Mouse (Mus musculus): ENCODE measurements around the gene Gm9903. TPM values are rescaled to one million over a fixed set of nuclear protein-coding genes. Genes with fewer than 3 reads are reported as not detected.

Gm9903 gene
- total RNA-seq, 2 experiments from 2014 or later: 0.90 to 0.98 TPM

DNA sequence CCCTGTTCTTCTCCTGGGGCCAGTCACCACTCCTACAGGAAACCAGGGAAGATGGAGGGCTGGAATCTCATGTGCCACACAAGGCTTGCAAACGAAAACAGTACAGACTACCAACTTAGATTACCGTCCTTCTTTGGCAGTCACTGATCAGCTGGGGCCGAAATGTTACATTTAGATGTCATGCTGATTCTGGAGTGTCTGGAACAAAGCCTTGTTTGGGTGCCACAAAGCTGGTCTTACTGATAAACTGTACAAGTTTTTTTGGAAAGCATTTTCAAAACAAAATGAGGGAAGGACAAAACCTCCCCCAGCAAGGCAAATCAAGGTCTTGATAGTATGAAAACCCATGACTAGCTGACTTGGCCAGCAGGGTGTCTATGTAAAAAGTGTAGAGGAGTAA lies 6.0 kb upstream of the Gm9903 start:
- no peak for TF ChIP-seq CTCF (conservative IDR thresholded peaks at IDR 0.05)
- H3K27ac ChIP-seq: no peak overlapping the region
- DNase-seq (ENCODE audit: low spot score in 2 of 2): no peak
- H3K4me3 ChIP-seq: no peak overlapping the region

DNA sequence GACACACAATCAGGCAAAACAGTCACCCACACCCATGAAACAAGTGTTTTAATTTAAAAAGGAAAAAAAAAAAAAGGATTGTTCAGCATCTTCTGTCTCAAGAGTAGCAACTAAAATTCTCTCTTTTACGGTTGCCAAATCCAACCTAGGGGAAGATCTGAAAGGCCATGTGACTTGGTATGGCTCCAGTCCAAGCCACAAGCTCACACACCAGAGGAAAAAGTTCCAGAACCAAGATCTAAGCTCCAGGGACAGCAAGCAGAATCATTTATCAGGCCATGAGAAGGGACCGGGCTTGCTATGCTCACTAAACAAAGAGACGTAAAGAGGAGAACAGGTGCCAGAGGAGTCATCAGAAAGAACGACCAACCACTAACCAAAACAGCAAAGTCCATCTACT lies 1.8 kb upstream of the Gm9903 start:
- no peak overlapping the region for H3K27ac ChIP-seq
- no peak for TF ChIP-seq CTCF (conservative IDR thresholded peaks at IDR 0.05)
- DNase-seq (ENCODE audit: low spot score in 2 of 2): no peak
- peak overlapping the region; percentile 73 for H3K4me3 ChIP-seq

DNA sequence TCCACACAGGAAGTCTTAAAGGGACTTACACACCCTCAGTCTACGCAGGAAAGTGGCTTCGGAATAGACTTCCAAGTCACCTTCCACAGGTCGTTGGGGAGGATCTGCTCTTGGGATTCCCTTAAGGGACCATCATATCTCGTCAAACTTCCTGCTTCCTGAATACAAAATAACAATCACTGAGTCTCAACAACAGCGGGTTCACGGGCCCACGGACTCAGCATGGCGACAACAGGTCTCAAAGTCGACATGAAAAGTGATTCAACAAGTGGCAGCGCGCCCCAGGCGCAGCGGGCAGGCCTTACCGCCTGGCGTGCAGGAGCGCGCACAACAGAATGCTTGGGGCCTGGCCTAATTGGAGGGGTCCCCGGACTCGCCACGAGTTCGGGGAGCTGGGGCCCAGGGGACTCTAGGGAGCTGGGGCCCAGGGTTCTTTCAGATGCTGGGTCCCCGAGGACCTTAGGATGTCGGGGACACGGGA lies 865 bp upstream of the Gm9903 start:
- Histone ChIP-seq H3K27ac (peak overlapping the region; percentile 95), H3K4me3 (peak overlapping the region; percentile 73)
- DNase-seq (ENCODE audit: low spot score in 2 of 2): peak in 1 of 2 experiments; percentile 23
- no peak for TF ChIP-seq CTCF (conservative IDR thresholded peaks at IDR 0.05)

DNA sequence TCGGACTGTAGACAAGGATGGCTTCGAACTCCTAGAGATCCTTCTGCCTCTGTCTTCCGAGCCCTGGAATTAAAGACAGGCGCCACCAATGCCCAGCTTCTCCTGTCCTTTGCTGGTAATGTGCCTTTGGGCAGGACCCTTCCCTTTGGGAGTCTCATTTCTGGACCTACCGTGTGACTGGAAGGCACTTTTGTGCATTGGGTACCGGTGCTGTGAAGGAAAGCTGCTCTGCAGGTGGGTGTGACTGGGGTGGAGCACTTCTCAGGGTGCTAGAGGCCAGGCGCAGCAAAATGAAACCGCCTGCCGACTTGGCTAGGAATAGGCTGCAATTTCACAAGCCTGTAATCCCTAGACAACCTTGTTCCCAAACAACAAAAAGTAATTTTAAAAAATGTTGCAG lies 336 bp downstream of the Gm9903 start:
- TF ChIP-seq CTCF (conservative IDR thresholded peaks at IDR 0.05): no peak
- DNase-seq (ENCODE audit: low spot score in 2 of 2): no peak

DNA sequence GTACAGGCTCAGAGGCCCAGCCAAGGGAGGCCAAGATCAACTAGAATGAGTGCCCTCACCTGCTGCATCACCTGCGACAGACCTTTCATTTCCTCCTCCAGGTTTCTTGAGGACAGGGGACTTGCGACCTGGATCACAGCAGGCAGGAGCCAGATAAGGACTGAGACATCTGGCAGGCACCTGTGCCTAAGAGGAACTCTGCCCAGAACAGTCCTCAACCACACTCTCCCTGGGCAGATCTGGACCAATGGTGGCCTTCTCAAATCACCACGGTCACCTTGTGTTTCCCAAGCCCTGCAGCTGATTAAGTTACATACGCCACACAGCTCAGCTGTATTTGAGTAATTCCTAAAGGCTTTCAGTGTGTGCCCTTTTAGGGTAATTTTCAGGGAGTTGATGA lies 890 bp downstream of the Gm9903 start:
- Histone ChIP-seq H3K27ac (peak overlapping the region; percentile 86), H3K4me3 (no peak overlapping the region; the same call in 1 of the 2 replicates)
- no peak for TF ChIP-seq CTCF (conservative IDR thresholded peaks at IDR 0.05)
- no peak for DNase-seq (ENCODE audit: low spot score in 2 of 2)

More for the DNA sequence above, 336 bp downstream of the Gm9903 start:
- Histone ChIP-seq H3K27ac (peak overlapping the region; percentile 86), H3K4me3 (peak overlapping the region; percentile 73)

DNA sequence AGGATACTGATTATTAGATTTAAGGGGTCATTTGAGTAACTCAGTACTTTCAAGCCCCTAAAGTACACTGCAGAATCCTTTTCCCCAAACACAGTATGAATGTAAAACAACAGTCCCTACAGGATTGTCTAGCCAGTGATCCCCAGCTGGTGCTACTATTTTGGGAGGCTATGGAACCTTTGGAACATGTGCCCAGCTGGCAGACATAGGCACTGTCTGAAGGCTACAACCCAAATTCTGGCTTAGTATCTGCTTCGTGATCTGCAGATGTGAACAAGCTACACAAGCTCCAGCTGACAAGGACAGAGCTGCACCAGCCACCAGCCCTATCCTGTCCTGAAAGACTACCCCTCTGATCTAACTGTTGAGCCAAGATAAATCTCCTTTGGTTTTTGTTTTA lies 2.8 kb downstream of the Gm9903 start:
- Histone ChIP-seq H3K4me3 (no peak overlapping the region), H3K27ac (no peak overlapping the region)
- TF ChIP-seq CTCF (conservative IDR thresholded peaks at IDR 0.05): no peak
- no peak for DNase-seq (ENCODE audit: low spot score in 2 of 2)

DNA sequence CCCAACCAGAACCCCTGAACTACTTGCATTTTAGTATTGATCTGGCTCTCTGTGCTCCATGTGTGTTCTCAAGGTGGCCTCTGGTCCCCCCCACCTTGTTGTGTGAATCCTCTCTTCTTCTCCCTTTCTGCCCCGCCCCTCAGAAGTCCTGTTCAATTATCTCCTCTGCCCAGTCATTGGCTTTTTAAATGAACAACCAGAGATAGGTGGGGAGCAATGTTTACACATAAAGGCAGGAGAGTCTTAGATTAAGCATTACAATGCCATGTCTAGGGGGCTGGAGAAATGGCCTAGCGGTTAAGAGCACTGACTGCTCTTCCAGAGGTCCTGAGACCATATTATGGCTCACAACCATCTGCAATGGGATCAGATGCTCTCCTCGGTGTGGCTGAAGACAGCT lies 5.6 kb downstream of the Gm9903 start:
- no peak overlapping the region for H3K4me3 ChIP-seq
- no peak for TF ChIP-seq CTCF (conservative IDR thresholded peaks at IDR 0.05)
- DNase-seq (ENCODE audit: low spot score in 2 of 2): no peak
- H3K27ac ChIP-seq: no peak overlapping the region

DNA sequence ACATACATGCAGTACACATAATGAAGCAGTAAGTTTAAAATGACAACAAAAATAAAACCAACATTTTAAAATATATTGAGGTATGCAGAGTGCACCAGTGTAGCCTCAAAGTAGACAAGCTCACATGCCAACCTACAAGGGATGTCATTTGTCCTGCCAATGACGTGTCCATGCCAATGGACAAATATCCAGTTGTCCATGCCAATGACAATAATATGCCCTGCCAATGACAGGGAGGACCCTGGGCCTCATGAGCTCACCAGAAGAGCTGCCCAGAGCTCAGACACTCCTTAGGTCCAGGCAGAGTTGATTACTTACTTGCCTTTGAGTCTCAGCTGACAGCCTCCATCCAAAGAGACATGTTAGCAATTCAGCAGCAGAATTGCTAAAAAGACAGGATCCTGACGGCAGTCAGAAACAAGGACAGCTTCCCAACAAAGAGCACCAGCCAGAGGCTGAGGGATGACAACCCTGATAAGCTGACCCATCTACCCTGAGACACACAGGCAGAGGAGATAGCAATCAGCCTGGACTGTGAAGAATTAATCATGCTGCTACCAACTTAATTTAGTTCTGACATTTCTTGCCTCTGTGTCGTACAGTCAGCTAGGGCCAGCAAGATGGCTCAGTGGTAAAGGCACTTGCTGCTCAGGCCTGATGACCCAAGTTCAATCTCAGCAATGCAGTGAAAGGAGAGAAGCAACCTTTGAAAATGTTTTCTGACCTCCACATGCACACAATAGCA lies 8.1 kb downstream of the Gm9903 start:
- DNase-seq (ENCODE audit: low spot score in 2 of 2): no peak
- no peak overlapping the region for H3K27ac ChIP-seq

DNA sequence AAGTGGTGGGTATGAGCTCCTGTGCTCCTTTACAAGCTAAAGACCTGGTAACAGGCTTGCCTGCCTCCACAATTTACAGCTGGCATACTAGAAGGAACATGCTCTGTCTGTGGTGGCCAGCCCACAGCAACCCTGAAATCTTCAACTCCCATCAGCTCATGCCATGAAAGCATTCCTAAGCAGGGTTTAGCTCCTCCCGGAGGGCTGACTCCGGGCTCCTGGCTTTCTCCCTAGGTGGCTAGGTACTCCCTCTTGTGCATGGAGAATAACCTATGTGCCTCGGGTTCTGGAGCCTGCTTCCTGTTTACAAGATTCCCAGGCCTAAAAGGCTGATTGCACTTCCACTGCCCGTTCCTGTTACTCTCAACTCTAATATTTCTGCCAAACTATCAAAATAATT lies 9.1 kb downstream of the Gm9903 start:
- Histone ChIP-seq H3K4me3 (no peak overlapping the region), H3K27ac (no peak overlapping the region)
- DNase-seq (ENCODE audit: low spot score in 2 of 2): no peak
- no peak for TF ChIP-seq CTCF (conservative IDR thresholded peaks at IDR 0.05)

More for the DNA sequence above, 8.1 kb downstream of the Gm9903 start:
- H3K4me3 ChIP-seq: no peak overlapping the region
- no peak for TF ChIP-seq CTCF (conservative IDR thresholded peaks at IDR 0.05)

DNA sequence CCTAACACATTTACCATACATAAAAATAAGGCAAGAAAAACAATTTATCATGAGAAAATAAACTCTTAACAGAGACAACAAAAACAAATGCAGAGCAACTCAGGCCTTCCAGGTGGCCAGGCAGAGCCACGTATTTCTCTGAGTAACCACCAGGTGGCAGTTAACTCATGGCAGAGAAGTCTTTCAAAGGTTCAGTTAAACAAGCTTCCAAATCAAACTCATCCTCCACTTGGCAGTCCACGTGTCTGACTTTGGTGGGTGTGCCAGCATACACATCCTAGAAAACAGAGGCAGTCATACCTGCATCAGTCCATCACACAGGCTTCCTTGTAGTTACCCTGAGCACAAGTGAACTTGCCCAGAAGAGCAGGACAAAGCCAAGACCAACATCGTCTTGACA lies 10.9 kb downstream of the Gm9903 start:
- peak in 1 of 2 experiments; percentile 51 for DNase-seq (ENCODE audit: low spot score in 2 of 2)
- TF ChIP-seq CTCF (conservative IDR thresholded peaks at IDR 0.05): peak; percentile 90
- Histone ChIP-seq H3K27ac (no peak overlapping the region), H3K4me3 (no peak overlapping the region)

DNA sequence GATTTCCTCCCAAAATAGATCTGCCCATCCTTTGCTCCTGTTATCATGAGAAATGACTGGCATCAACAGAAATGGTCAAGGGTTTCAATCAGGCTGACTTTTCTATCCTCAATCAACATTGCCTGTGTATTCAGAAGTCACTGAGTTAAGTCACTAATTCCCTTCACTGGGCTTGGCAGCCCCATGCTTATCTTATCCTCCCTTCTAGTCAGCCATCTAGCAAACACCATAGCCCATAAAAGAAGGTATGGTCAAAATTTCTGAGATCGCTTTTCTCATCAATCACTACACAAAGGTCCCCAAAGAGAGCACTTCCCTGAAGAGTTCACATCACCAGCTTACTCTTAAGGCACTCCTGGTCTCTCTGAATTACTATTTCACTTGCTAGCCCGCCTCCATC lies 21.3 kb downstream of the Gm9903 start:
- Histone ChIP-seq H3K4me3 (peak overlapping the region; percentile 95), H3K27ac (0 out of 2 replicates have a peak overlapping the region, but pooled peaks have one; percentile 100)
- DNase-seq (ENCODE audit: low spot score in 2 of 2): no peak
- no peak for TF ChIP-seq CTCF (conservative IDR thresholded peaks at IDR 0.05)

DNA sequence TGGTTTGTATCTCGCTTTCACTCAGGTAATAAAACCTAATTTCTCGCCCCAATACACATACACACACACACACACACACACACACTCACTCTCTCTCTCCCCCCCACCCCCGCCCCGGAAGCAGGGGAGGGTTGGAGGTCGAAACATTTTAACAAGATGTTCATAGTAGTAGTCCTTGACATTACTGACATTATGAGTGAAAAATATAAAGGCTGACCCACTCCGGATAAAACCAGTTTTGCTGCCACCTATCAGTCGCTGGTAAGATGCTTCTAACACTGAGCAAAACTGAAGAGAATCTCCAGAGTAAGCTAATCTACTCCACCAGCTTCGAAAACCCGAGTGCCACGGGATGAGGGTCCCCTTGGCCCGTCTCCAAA lies 21.8 kb downstream of the Gm9903 start:
- TF ChIP-seq CTCF (conservative IDR thresholded peaks at IDR 0.05): no peak; the same call in 1 of the 2 replicates
- Histone ChIP-seq H3K4me3 (peak overlapping the region; percentile 95), H3K27ac (peak overlapping the region; percentile 100)
- no peak for DNase-seq (ENCODE audit: low spot score in 2 of 2)

DNA sequence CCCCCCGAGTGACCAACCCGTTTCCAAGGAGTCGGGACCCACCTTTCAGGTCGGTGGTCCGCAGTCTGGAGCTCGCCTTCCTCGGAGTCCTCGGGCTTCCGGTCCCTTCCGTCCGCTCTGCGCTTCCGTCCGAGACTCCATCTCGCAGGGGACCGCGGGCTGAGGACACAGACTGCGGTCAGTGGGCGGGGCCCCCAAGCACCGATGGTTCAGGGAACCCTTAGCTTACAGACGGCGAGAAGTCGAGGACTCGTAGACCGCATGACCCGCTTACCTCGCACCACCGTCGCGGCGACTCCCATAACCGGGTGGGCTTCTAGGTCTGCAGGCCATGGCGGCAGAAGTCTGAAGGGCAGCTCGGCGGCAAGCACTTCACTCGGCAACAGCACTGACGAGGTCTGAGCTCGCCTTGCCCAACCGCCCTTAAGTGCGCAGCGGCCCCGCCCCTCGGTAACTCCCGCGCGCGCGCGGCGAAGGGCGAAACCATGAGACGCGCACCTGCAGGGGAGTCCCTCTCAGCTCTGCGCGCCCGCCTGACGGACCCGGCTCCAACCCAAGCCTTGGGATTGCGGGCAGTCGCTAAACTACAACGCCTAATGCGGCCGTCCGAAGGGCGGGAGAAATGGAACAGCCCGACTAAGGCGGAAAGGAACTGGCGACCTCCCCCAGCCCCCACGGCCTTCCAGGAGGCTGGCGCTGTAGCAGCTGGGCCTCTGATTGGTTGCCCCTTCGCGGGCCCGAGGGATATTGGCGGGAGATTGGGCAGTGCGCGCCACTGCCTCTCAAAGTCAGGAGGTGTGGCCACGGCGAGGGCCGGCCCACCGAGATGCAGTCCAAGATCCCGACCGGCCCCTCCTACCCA lies 22.4 kb downstream of the Gm9903 start, which contains the start of gene Slbp:
TSS of gene Slbp (minus strand) at position 654 of the 862 bp plus-strand sequence.
- peak; percentile 93 to 96 for DNase-seq (ENCODE audit: low spot score in 2 of 2)
- TF ChIP-seq CTCF (conservative IDR thresholded peaks at IDR 0.05): no peak
- Histone ChIP-seq H3K4me3 (peak within 1 kb of the TSS; percentile 95), H3K27ac (peak within 1 kb of the TSS; percentile 100)
